Mouse (Mus musculus): ENCODE results near the gene Hykk. TPM values are rescaled to one million over a fixed set of nuclear protein-coding genes. Genes with fewer than 3 reads are reported as not detected.
A peak's percentile ranks its signal among the peaks of the same experiment; 100 is the strongest.

Gene Hykk
- 4.8 and 5.3 TPM in 2 replicates for polyA plus RNA-seq (2014; fragmentation: Nextera tagmentation; extraction: Ambion mirVana)

DNA sequence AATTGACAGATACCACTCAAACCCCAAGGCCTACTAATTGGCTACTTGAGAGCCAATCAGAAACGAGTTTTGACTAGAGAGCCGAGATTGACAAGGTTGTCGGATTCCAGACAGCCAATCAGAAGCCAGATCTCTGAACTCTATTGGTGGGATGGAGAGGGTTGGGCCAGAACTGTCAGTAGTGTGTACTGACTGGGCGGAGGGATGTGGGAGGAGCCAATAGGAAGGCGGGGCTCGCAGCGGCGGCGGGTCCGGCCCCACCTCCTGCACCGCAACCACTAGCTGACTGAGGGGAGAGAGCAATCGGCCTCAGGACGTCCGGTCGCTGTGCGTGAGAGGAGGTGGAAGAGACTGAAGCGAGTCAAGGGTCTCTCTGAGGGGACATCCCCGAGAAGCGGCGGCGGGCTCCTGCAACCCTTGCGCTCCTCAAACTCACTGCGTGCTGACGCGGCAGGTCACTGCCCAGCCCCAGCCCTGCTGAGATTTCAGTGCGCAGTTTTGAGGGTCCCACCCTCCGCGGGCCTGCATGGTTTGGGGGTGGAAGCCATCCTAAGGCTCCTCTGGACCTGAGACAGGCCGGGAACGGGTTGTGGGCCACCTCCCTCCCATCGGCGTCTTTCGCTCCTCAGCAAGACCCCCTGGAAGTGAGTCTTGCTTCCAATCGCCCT, at the start of gene Hykk:
TSS of gene Hykk (plus strand) at position 274 of the 668 bp plus-strand sequence.
- H3K27ac ChIP-seq (ENCODE audit: low read length): no peak within 1 kb of the TSS; the same call in 1 of the 2 replicates
- no peaks in the 10 kb centered on the region for H3K27me3 ChIP-seq (ENCODE audit: control insufficient read depth, insufficient read depth, low read length)
- H3K9me3 ChIP-seq (ENCODE audit: control insufficient read depth, low read depth, low read length): no peaks in the 10 kb centered on the region
- no peaks in the 10 kb centered on the region for H3K4me1 ChIP-seq (ENCODE audit: control insufficient read depth, insufficient read depth, low read length)
- peak within 1 kb of the TSS; percentile 56 for H3K4me2 ChIP-seq (replicated peaks; ENCODE audit: low read depth, low read length)
- H3K9ac ChIP-seq (replicated peaks; ENCODE audit: low read depth, low read length): peak within 1 kb of the TSS; percentile 33
- ATAC-seq (ENCODE audit: insufficient number of reproducible peaks, insufficient read depth, low FRiP score, low read depth): peak; percentile 96
- WGBS: under 1% methylated on average over 34 of the region's 34 CpGs
- no peaks in the 10 kb centered on the region for H3K36me3 ChIP-seq (ENCODE audit: control insufficient read depth, insufficient read depth, low read length)
- H3K4me3 ChIP-seq (ENCODE audit: low read depth, low read length): peak within 1 kb of the TSS; percentile 64

DNA sequence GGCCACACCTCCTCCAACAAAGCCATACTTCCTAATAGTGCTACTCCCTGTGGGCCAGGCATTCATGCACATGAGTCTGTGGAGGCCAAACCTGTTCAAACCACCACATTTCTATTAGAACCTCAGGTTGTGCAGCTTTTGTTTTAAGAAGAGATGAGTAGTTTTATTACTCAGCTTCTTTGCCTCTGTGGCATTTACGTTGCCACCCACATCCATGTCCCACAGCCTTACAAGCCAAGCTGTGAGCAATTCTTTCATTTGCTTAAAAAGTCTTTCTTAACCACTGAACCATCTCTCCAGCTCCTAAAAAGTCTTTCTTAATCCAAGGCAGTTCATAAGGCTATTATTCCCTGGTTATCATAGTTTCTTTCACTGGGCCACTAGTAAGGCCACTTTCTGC, 38.3 kb upstream of the Hykk start:
- Histone ChIP-seq H3K4me2 (replicated peaks; ENCODE audit: low read depth, low read length) (no peak overlapping the region), H3K4me1 (ENCODE audit: control insufficient read depth, insufficient read depth, low read length) (no peaks in the 10 kb centered on the region), H3K36me3 (ENCODE audit: control insufficient read depth, insufficient read depth, low read length) (peaks cover 33% of the 10 kb centered on the region), H3K9ac (replicated peaks; ENCODE audit: low read depth, low read length) (no peak overlapping the region), H3K4me3 (ENCODE audit: low read depth, low read length) (no peak overlapping the region), H3K27me3 (ENCODE audit: control insufficient read depth, insufficient read depth, low read length) (no peaks in the 10 kb centered on the region), H3K27ac (ENCODE audit: low read length) (no peak overlapping the region), H3K9me3 (ENCODE audit: control insufficient read depth, low read depth, low read length) (no peaks in the 10 kb centered on the region)
- 96% methylated on average over 1 of the region's 1 CpGs for WGBS
- ATAC-seq (ENCODE audit: insufficient number of reproducible peaks, insufficient read depth, low FRiP score, low read depth): no peak

DNA sequence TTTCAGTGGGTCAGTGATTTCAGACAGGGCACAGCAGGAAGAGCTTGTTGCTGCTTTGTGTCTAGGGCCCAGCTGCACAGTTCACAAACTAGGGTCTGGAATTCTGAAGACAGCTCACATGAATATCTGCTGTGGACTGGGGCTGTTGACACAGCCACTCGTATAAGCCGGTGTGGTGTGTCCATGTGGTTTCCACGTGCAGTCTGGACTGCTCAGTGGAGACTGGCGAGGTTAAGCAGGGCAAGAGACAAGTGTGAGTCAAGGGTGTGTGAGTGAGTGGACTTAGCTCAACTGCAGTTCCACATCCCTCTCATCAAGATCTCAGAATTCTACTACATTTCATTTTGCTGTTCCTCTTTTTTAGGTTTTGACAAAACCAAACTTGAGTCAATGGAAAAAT, 25.0 kb upstream of the Hykk start:
- no peaks in the 10 kb centered on the region for H3K4me1 ChIP-seq (ENCODE audit: control insufficient read depth, insufficient read depth, low read length)
- no peak overlapping the region for H3K27ac ChIP-seq (ENCODE audit: low read length)
- H3K36me3 ChIP-seq (ENCODE audit: control insufficient read depth, insufficient read depth, low read length): peaks cover 55% of the 10 kb centered on the region
- no peak overlapping the region for H3K4me3 ChIP-seq (ENCODE audit: low read depth, low read length)
- no peak for ATAC-seq (ENCODE audit: insufficient number of reproducible peaks, insufficient read depth, low FRiP score, low read depth)
- H3K9me3 ChIP-seq (ENCODE audit: control insufficient read depth, low read depth, low read length): no peaks in the 10 kb centered on the region
- H3K27me3 ChIP-seq (ENCODE audit: control insufficient read depth, insufficient read depth, low read length): no peaks in the 10 kb centered on the region
- H3K4me2 ChIP-seq (replicated peaks; ENCODE audit: low read depth, low read length): no peak overlapping the region
- H3K9ac ChIP-seq (replicated peaks; ENCODE audit: low read depth, low read length): no peak overlapping the region
- WGBS: 85% methylated on average over 4 of the region's 4 CpGs

DNA sequence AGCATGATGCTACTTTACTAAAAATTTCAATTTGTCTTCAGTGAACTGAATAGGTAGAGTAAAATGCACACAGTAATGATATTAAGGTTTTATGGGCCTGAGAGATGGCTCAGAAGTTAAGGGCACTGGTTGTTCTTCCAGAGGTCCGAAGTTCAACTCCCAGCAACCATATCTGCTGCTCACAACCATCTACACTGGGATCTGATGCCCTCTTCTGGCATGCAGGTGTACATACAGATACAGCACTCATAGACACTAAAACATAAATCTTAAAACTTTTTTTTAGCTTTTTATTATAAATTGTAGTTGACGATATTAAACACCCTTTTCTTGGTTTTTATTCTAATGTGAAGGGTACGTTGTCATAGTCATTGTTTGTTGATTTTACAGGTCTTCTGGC, 20.0 kb upstream of the Hykk start:
- Histone ChIP-seq H3K4me1 (ENCODE audit: control insufficient read depth, insufficient read depth, low read length) (no peaks in the 10 kb centered on the region), H3K4me3 (ENCODE audit: low read depth, low read length) (no peak overlapping the region), H3K27ac (ENCODE audit: low read length) (no peak overlapping the region), H3K9ac (replicated peaks; ENCODE audit: low read depth, low read length) (no peak overlapping the region), H3K9me3 (ENCODE audit: control insufficient read depth, low read depth, low read length) (no peaks in the 10 kb centered on the region), H3K4me2 (replicated peaks; ENCODE audit: low read depth, low read length) (no peak overlapping the region), H3K27me3 (ENCODE audit: control insufficient read depth, insufficient read depth, low read length) (no peaks in the 10 kb centered on the region), H3K36me3 (ENCODE audit: control insufficient read depth, insufficient read depth, low read length) (peaks cover 65% of the 10 kb centered on the region)
- no peak for ATAC-seq (ENCODE audit: insufficient number of reproducible peaks, insufficient read depth, low FRiP score, low read depth)
- 87% methylated on average over 3 of the region's 3 CpGs for WGBS

DNA sequence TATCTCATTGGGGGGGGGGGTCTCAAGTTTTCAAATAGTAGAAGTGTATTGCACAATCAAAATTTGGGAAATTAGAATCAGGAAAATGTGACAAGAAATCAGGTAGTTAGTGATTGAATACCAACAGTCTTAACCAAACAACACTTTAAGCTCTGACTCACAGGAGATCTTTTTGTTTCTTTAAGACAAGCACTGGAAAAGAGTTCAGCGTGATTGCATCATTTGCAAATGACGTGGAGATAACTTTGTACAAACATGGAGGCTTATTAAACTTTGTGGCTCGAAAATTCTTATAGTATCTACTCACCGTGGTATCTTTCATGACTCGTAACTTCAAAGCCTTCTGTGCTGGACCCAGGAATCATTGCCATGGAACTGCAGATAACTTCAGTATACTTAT, 7.6 kb upstream of the Hykk start:
- no peaks in the 10 kb centered on the region for H3K9me3 ChIP-seq (ENCODE audit: control insufficient read depth, low read depth, low read length)
- H3K4me2 ChIP-seq (replicated peaks; ENCODE audit: low read depth, low read length): no peak overlapping the region
- 75% methylated on average over 5 of the region's 5 CpGs for WGBS
- H3K36me3 ChIP-seq (ENCODE audit: control insufficient read depth, insufficient read depth, low read length): peaks cover 47% of the 10 kb centered on the region
- H3K4me1 ChIP-seq (ENCODE audit: control insufficient read depth, insufficient read depth, low read length): no peaks in the 10 kb centered on the region
- no peak overlapping the region for H3K27ac ChIP-seq (ENCODE audit: low read length)
- H3K27me3 ChIP-seq (ENCODE audit: control insufficient read depth, insufficient read depth, low read length): no peaks in the 10 kb centered on the region
- no peak for ATAC-seq (ENCODE audit: insufficient number of reproducible peaks, insufficient read depth, low FRiP score, low read depth)
- no peak overlapping the region for H3K9ac ChIP-seq (replicated peaks; ENCODE audit: low read depth, low read length)
- no peak overlapping the region for H3K4me3 ChIP-seq (ENCODE audit: low read depth, low read length)

DNA sequence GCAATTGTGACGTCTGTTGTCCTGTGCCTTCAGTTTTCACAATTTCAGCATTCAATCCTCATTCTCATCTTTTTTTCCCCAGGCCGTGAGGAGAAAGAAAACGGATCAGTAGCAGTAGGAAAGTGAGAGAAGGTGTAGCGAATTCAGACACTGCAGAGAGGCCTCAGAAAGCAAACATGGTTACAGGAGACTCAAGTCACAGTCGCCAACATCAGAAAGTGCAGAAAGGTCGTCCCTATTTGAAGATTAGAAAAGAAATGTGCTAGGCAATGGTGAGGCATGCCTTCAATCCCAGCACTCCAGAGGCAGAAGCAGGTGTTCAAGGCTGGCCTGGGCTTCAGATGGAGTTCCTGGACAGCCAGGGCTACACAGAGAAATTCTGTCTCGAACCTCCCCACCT, 1.5 kb upstream of the Hykk start:
- Histone ChIP-seq H3K9ac (replicated peaks; ENCODE audit: low read depth, low read length) (no peak overlapping the region), H3K36me3 (ENCODE audit: control insufficient read depth, insufficient read depth, low read length) (peaks cover 5% of the 10 kb centered on the region; the same call in 1 of the 2 replicates), H3K27ac (ENCODE audit: low read length) (no peak overlapping the region), H3K27me3 (ENCODE audit: control insufficient read depth, insufficient read depth, low read length) (no peaks in the 10 kb centered on the region), H3K4me3 (ENCODE audit: low read depth, low read length) (no peak overlapping the region), H3K9me3 (ENCODE audit: control insufficient read depth, low read depth, low read length) (no peaks in the 10 kb centered on the region), H3K4me1 (ENCODE audit: control insufficient read depth, insufficient read depth, low read length) (no peaks in the 10 kb centered on the region), H3K4me2 (replicated peaks; ENCODE audit: low read depth, low read length) (no peak overlapping the region)
- ATAC-seq (ENCODE audit: insufficient number of reproducible peaks, insufficient read depth, low FRiP score, low read depth): no peak
- WGBS: 61% methylated on average over 7 of the region's 7 CpGs

DNA sequence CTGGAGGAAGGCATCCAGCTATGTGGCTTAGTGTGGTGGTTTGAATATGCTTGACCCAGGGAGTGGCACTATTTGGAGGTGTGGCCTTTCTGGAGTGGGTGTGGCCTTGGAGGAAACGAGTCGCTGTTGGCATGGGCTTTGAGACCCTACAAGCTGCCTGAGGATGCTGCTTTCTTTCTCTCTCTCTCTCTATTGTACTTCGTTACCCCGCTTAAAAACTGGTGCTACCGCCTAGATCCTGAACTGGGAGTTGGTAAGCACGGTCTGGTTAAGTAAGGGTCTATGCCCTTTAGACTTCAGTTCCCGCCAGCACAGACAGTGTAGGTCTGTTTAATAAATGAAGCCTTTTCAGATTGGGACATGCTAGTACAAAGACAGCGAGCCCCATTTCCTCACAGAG, 682 bp upstream of the Hykk start:
- ATAC-seq (ENCODE audit: insufficient number of reproducible peaks, insufficient read depth, low FRiP score, low read depth): no peak
- Histone ChIP-seq H3K4me2 (replicated peaks; ENCODE audit: low read depth, low read length) (peak overlapping the region; percentile 56), H3K9me3 (ENCODE audit: control insufficient read depth, low read depth, low read length) (no peaks in the 10 kb centered on the region), H3K27me3 (ENCODE audit: control insufficient read depth, insufficient read depth, low read length) (no peaks in the 10 kb centered on the region), H3K4me3 (ENCODE audit: low read depth, low read length) (no peak overlapping the region; the same call in 1 of the 2 replicates), H3K27ac (ENCODE audit: low read length) (no peak overlapping the region), H3K36me3 (ENCODE audit: control insufficient read depth, insufficient read depth, low read length) (peaks cover 2% of the 10 kb centered on the region; the same call in 1 of the 2 replicates), H3K9ac (replicated peaks; ENCODE audit: low read depth, low read length) (no peak overlapping the region), H3K4me1 (ENCODE audit: control insufficient read depth, insufficient read depth, low read length) (no peaks in the 10 kb centered on the region)
- 75% methylated on average over 8 of the region's 8 CpGs for WGBS

DNA sequence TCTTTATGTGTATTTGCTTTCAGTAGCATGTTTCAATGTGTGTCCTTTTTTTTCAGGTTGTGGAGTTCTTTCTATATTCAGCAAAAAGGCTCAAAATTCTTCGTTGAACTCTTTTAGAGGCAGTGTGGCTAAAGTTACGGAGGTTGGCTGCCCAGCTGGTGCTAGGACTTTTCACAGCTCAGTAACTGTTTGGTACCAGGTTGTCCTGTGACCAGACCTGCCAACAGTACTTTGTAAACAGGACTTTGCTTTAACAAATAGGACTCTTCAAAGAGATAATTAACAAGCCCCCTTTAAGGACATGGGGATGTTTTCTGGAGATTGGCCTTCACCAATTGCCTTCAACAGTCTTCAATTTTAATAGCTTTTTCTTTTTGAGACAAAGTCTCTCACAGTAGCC, 1.1 kb downstream of the Hykk start:
- Histone ChIP-seq H3K4me1 (ENCODE audit: control insufficient read depth, insufficient read depth, low read length) (no peaks in the 10 kb centered on the region), H3K27ac (ENCODE audit: low read length) (no peak overlapping the region), H3K27me3 (ENCODE audit: control insufficient read depth, insufficient read depth, low read length) (no peaks in the 10 kb centered on the region), H3K9ac (replicated peaks; ENCODE audit: low read depth, low read length) (no peak overlapping the region), H3K4me2 (replicated peaks; ENCODE audit: low read depth, low read length) (peak overlapping the region; percentile 56; the same call in 1 of the 2 replicates), H3K4me3 (ENCODE audit: low read depth, low read length) (no peak overlapping the region), H3K36me3 (ENCODE audit: control insufficient read depth, insufficient read depth, low read length) (no peaks in the 10 kb centered on the region), H3K9me3 (ENCODE audit: control insufficient read depth, low read depth, low read length) (peaks cover 3% of the 10 kb centered on the region; the same call in 1 of the 2 replicates)
- 62% methylated on average over 2 of the region's 2 CpGs for WGBS
- no peak for ATAC-seq (ENCODE audit: insufficient number of reproducible peaks, insufficient read depth, low FRiP score, low read depth)

DNA sequence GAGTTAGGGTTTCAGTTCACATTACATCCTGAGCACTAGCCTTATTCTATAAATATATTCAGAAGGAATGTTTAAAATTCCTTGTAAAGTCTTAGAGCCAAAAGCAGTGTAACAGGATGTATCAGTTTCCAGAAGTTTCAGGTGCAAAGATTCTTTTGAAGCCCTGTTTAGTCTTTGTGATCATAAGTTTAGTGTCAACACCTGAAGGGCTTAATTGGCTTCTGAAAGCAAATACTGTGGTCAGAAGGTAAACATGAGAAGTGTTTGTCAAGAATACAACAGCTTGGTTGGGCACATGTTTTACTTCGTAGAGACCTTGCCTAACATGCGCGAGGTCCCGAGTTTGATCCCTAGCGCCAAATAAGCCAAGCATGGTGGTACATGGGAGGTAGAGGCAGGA, 1.7 kb downstream of the Hykk start:
- WGBS: 73% methylated on average over 5 of the region's 5 CpGs
- Histone ChIP-seq H3K4me1 (ENCODE audit: control insufficient read depth, insufficient read depth, low read length) (no peaks in the 10 kb centered on the region), H3K4me3 (ENCODE audit: low read depth, low read length) (no peak overlapping the region), H3K4me2 (replicated peaks; ENCODE audit: low read depth, low read length) (no peak overlapping the region), H3K27me3 (ENCODE audit: control insufficient read depth, insufficient read depth, low read length) (no peaks in the 10 kb centered on the region), H3K9me3 (ENCODE audit: control insufficient read depth, low read depth, low read length) (peaks cover 3% of the 10 kb centered on the region; the same call in 1 of the 2 replicates), H3K27ac (ENCODE audit: low read length) (no peak overlapping the region), H3K9ac (replicated peaks; ENCODE audit: low read depth, low read length) (no peak overlapping the region), H3K36me3 (ENCODE audit: control insufficient read depth, insufficient read depth, low read length) (no peaks in the 10 kb centered on the region)
- no peak for ATAC-seq (ENCODE audit: insufficient number of reproducible peaks, insufficient read depth, low FRiP score, low read depth)

All from stomach, embryonic 14.5 days (tissue).